Mouse (Mus musculus): Measurements from ENCODE around the gene Rpl24.
"Not testable (repeated sequence)": the region's sequence is repeated elsewhere in the genome, so short reads cannot be mapped to it uniquely, and the experiment has no call there.

Gene Rpl24

DNA sequence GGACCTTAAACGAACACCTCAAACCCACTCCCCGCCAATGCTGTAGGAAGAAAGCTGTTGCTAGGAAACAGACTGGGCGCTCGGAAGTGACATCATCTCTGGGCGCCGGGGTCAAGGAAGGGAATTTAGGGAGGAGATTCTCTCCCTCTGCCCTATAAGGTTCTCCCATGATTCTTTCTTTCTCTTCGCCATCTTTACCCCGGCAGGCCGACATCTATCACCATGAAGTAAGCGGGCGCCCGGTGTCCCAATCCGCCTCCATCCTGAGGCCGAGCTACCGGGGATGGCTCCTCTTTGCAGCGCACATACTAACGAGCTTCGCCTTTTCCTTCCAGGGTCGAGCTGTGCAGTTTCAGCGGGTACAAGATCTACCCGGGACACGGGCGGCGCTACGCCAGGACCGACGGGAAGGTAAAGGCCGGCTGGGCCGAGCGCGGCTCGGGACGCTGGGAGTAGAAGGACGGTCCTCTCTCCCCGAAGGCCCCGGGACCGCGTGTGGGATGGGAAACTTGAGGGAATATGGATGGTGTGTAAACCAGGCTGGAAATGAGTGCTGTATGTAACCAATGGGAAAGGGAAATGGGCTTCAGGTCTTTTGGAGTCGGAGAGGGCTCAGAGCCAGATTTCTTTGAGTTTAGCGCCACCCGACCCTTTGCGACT lies at the start of gene Rpl24:
Rpl24 (plus strand) TSS at position 64 of the 660 bp plus-strand sequence.
- peak; percentile 87 for DNase-seq (ENCODE audit: low read depth)

DNA sequence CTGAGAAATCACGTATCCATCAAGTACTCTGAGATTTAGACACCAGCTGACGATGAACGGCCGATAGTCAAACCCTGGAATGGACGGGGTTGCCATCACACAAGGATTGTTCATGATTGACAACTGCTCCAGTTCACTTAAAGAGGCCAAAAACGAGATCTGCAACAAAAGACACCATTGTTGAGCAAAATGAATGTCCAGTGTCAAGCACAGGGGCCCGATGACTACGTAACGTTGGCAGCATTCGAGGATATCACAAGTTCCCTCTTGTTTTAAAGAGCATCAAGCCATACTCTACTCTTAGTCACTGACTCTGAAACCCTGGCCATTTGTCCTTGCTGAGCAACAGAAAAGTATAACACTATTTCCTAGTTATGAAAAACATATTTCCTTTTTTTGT lies 44.0 kb upstream of the Rpl24 start:
- no peak for DNase-seq (ENCODE audit: low read depth)

DNA sequence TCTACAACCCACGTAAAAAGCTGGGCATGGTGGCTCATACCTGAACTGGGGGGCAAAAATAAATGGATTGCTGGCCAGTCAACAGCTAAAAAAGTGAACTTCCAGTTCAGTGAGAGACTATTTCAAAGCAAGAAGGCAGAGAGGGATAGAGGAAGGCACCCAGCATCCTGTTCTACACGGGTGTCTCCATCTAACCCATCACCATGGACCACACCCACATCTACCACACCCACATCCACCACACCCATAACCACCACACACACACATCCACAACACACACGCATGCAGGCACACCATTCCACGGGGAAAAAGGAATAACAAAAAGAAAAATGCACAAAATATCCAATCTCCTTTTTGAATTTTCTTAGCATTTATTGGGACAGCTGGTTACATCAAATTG lies 42.1 kb upstream of the Rpl24 start:
- DNase-seq (ENCODE audit: low read depth): no peak

DNA sequence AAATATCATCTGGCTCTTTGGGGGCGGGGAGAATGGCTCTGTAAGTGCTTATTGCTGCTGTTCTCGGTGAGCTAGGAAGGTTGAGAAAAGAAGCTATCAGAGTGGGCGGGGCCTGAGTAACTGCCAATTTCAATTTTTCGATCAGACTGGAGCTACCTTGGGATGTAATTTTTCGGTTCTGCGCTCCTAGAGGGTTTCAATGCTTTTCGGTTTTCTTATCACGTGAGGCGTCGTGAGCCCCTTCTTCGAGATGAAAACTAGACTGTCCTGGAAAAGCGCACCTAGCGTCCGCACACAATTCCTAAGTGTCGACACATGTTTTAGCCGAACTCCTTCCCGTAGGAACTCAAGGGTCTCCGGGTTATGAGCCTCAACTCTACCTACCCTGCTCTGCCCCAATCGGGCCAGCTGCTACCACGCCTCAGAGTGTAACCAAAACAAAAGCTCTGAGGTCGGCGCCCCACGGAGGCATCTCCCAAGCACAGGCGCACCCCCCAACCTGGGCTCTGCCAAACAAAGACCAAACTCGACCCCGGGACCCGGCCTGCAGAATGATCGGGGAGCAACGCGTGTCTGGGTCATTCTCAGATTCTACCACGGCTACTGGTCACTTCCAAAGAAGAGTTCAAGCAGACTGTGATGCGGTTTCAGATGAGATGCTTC lies 32.3 kb upstream of the Rpl24 start:
- no peak for DNase-seq (ENCODE audit: low read depth)

DNA sequence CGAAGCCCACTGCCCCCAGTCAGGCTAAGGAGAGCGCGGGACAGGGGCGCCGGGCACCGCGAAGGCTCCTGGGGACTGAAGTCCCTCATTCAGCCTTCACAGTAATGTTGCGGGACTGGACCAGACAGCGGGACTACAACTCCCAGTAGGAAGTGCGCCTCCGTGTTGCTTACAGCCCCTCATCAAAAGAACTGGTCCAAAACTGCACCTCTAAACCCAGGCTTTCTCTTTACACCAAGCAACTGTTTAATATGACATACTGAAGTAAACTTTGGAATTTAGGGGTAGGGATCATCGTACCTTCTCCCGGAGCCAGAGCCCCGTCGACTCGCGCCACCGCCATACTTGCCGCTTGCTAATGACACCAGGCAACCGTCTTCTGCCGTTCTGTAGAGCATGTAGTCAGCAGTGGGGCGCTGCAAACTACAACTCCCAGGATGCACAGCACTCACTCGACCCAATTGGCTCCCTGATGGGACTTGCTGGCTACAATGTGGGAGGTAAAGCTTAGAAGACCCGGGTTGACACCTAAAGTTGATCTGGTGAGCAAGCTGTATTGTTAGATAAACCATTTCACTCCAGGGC lies 31.5 kb upstream of the Rpl24 start, which contains the start of gene Cep97:
Cep97 (minus strand) TSS at position 403 of the 585 bp plus-strand sequence.
- peak; percentile 82 for DNase-seq (ENCODE audit: low read depth)

DNA sequence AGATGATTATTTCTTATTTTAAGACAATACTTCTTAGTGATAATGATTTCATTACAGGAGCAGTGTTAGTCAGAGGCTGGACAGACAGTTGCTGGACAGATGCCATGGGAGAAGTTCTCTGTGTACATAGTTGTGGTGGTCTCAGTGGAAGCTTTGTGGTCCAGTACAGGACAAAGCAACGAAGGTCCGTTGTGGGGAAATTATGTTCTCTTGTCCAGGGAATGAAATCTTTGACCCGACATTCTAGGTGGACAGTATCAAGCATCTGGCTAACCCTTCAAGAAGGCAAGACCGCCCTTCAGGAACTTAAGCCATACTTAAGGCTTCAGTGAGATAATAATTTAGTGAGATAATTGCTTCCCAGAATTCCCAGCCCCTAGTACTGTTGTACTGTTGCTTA lies 27.3 kb upstream of the Rpl24 start:
- no peak for DNase-seq (ENCODE audit: low read depth)

DNA sequence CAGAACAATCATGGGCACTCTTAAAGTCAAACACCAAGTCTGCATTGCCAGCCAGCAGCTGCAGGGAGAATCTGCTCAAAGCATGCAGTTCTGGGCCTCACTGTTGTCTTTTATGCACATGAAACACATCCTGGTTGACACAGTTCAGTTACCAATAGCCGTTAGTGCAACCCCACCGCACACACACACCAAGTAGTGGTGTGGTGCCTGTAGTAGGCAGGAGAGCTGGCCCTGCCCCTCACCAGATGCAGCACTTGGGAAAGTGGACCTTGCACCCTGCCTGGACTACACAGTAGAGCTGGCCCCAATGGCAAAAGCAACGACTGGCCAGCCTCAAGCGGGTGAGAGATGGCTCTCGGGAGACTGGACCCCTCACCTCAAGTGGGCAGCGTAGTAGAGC lies 26.4 kb upstream of the Rpl24 start:
- DNase-seq (ENCODE audit: low read depth): no peak

DNA sequence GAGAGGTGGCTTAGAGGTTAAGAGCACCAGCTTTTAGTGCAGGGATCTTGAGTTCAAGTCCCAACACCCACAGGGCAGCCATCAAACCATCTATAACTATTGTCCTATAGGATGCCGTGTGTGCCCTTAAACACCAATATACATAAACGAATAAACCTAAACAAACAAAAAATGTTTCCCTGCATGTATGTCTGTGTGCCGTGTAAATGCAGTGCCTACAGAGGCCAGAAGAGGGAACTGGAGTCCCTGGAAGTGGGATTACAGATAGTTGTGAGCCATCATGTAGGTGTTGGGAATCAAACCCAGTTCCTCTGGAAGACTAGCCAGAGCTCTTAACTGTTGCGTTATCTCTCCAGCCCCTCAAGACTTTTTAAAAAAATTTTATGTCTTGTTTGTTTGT lies 25.3 kb upstream of the Rpl24 start:
- DNase-seq (ENCODE audit: low read depth): no peak

DNA sequence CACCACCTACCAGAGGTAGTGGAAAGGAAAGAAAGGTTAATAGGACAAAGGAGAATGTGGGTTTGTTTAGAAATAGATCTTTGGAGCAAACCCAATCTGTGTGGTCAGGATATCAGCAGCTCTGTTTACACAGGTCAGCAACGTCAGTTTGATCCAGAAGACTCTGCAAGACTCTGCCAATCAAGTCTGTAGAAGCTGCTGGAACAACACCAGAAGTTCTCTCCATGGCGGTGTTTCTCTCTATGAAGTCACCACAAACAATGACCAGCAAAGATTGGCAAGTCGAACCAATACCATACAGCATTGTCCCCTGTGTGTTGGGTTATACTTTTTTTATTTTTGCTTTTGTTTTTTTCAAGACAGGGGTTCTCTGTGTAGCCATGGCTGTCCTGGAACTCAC lies 18.8 kb upstream of the Rpl24 start:
- no peak for DNase-seq (ENCODE audit: low read depth)

DNA sequence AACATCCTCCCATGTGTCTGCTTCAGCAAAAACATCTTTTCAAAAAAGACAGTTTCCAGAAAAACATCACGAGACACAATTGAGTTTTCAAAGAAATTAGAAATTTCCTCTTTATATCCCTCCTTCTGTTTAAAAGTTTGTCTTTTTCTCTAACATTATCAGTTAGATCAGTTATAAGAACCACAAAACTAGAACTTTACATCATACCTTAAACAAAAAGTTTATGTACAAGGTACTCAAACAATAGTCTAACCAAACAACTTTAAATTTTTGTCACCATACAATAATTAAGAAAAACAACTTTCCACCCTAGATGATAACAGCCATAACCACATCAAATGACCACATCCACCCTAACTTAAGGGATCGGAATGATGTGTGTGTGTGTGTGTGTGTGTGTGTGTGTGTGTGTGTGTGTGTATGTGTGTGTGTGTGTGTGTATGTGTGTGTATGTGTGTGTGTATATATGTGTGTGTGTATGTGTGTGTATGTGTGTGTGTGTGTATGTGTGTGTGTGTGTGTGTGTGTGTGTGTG lies 18.1 kb upstream of the Rpl24 start:
- DNase-seq (ENCODE audit: low read depth): not testable (repeated sequence)

DNA sequence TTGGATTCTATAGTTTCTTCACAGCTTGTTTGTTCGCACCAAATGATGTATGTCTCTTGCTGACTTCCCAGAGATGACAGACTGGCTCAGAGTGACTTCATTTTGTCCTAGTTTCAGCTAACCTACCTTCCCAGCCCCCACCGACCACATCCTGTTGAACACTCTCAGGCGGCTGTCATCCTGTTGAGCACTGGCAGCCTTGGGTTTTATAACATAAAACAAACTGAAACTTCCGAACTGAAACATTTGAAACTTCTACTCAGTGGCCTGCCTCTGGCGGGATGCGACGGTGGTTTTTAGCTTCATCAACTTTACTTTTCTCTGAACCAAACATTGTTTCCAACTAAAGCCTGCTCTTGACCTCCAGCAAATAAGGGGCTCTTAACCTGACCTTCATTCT lies 17.1 kb upstream of the Rpl24 start:
- DNase-seq (ENCODE audit: low read depth): no peak

DNA sequence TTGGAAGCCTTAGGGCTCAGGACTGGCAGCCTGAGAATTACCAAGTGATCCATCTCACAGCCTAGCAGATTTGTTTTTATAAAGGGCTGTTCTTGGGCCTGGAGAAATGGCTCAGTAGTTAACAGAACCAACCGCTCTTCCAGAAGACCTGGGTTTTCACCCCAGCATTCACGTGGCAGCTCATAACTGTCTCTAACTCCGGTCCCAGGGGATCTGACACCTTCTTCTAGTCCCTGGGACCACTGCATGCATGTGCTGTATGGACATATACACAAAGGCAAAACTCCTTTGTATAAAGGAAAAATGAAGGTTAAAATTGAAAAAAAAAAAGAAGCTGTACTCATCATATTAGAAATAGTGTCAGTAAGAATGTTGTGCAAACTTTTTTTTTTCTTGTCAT lies 15.6 kb upstream of the Rpl24 start:
- DNase-seq (ENCODE audit: low read depth): no peak

DNA sequence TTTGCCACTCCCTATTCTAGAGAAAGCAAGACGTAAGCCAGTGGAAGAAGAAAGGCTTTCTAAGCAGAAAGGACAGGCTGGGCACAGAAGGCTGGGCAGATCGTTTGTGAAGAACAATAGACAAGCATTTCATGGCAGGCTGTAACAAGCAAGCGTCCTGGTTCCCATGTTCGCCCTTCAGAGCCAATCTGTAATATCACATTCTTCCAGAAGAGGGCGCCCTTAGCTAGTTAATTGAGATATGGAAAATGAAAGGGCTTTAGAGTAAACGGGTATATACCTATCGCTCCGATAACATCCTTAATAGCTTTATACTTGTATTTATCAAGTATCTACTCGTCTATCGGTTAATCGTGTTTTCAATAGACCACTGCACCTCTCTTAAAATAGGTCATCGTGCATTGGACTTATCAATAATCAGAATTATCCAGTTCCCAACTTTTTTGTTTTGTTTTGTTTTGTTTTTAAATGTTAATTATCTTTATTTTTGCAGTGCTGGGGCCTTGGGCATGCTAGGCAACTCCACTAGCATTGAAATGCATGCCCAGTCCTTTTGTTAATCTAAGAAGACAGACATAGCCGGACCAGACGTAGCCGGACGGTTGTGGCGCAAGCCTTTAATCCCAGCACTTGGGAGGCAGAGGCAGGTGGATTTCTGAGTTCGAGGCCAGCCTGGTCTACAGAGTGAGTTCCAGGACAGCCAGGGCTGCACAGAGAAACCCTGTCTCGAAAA lies 15.0 kb upstream of the Rpl24 start:
- peak; percentile 97 for DNase-seq (ENCODE audit: low read depth)

DNA sequence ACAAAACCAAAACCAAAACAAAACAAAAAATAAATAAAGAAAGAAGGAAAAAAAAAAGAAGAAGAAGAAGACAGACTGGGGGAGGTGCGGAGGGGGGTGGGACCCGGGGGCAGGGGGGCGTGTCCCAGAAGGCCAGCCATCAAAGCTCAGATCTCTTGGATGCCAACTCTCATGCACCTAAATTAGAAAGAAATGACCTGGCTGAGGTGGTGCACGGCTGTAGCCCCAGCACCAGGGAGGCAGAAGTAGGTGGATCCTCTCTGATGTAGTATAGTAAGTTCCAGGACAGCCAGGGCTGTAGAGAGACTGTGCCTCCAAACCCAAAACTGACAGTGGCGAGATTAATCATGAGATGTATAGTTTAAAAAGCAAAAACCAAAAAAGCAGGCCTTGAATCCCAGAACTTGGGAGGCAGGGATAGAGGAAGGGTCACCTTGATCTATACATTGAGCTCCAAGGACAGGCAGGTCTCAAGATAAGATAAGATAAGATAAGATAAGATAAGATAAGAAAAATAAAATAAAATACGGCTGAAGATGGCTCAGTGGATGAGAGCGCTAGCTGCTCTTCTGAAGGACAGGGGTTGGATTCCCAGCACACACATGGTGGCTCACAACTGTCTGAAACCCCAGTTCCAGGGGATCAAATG lies 14.3 kb upstream of the Rpl24 start:
- no peak for DNase-seq (ENCODE audit: low read depth)

DNA sequence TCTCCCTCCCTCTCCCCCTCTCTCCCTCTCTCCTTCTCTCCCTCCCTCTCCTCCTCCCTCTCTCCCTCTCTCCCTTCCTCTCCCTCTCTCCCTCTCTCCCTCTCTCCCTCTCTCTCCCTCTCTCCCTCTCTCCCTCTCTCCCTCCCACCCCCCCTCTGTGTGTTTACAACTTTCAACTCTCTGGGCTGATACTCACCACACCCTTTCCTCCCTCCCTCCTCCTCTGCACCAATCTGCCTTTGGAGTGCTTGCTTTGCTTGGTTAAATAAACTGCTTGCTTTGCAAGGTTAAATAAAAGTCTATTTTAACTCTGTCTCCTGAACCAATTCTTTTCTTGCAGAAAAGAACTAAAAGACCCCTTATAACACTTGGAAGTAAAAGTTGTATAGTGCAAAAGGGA lies 13.3 kb upstream of the Rpl24 start:
- DNase-seq (ENCODE audit: low read depth): no peak

DNA sequence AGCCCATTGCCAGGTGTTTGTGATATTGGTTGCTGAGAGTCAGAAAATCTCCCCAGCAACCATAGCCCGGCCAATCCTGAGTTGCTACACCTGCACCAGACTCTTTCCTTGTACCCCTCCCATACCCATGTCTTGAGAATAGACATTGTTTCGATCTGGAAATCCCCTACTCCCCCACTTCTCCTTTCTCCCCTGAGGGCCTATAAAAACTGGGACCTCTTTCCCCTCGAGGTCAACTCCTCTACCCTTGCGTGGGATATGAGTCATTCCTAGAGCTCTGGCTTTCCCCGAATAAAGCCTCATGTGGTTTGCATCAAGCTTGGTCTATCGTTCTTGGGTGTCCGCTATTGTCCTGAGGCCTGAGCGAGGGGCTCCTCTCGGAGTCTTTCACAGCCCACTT lies 11.9 kb upstream of the Rpl24 start:
- DNase-seq (ENCODE audit: low read depth): not testable (repeated sequence)

DNA sequence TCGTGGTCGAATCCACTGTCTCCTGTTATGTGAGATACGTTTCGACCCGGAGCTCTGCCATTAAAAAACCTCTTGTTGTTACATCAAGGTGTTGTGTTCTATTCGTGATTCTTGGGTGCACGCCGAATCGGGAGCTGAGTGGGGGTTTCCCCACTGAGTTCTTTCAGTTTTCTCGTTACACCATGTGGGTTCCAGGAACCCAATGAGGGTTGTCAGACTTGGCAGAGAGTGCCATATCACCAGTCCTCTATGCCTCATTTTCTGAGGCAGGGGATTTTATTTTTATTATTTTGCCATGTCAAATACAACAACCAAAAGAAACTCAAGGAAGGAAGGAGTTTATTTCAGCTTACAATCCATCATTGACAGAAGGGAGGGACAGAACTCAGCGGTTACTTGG lies 3.0 kb upstream of the Rpl24 start:
- DNase-seq (ENCODE audit: low read depth): not testable (repeated sequence)

DNA sequence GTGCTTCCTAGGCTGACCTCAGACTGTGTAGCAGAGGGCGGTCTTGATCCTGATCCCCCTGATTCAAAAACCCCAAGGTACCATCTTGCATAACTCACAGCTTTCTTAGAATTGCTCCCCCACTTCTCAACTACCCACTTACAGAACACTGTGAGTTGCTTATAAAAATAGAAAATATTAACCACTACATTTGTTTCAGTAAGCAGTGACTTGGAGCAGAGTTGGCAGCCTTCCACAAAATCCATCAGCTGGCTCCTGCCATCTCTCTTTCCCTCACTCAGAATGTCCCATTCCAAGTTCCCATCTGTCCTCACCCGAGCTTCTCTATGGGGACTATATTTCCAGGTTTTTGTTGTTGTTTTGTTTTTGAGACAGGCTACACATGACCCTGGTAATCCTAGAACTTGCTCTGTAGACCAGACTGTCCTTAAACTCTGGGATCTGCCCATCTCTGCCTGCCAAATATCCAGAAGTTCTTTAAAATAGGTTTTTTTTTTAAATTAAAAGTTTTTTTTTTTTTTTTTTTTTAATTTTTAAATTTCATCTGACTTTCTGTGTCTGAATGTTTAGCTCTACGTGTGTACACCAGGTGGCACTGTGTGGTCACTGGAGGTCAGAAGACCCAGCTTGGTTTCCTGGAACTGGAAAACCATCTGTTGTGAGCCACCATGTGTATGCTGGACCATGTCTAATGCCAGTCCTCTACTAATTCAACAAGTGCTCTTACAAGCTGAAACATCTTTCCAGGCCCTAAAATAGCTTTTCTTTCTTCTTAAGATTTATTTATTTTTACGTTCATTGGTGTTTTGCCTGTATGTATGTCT lies 1.7 kb upstream of the Rpl24 start:
- no peak for DNase-seq (ENCODE audit: low read depth)

DNA sequence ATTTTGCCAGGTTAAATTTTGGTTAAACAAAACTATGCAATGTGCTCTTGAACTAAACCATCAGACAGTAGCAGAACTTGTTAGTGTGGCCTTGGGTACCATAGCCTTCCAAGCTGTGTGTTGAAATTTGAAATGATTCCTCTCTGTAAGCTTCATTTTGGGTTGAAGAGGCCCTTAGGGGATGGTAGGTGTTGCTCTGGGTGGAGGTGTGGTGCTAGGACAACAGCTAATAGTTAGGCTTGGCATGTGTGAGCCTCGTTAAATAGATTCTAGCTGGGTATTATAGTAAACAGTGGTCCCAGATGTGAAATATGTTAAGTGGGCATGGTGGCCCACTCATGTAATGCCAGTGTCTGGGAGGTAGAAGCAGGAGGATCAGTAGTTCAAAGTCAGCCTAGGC lies 1.1 kb downstream of the Rpl24 start:
- DNase-seq (ENCODE audit: low read depth): no peak

DNA sequence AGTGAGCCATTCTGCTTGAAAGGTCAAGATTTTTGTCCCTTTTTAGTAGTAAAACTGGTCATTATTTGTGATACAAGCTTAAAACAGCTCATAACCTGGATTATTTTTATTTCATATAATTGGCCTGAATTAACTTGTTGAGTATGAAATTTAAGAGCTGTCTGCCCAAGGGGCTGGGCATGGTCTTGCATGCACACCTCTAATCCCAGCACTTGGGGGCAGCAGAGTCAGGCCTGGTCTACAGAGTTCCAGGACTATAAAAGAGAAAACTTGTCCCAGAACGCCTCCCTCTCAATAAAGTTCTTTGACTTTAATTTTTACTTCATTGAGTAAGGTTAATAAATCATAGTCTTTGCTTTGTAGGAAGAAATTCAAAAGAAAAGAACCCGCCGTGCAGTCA lies 3.1 kb downstream of the Rpl24 start:
- DNase-seq (ENCODE audit: low read depth): no peak

DNA sequence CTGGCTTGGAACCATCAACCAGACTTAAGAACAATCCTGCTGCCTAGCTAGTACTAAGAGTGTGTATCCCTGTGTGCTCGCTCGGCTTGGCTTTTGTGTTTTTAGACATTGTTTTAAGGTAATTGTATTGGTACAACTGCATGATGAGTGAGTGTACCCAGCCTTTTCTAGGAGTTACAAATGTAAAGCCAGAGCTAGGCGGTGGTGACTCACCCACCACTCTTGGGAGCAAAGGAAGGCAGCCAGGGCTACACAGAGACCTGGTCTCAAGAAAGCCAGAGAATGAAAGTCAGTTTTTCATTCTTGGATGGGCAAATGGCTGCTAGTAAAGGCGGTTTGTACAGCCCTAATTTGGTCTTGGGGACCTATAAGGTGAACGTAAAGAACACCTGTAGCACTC lies 4.3 kb downstream of the Rpl24 start:
- no peak for DNase-seq (ENCODE audit: low read depth)
